Mouse (Mus musculus): ENCODE measurements around the gene Krt87.

- TF ChIP-seq POLR2A (IDR thresholded peaks at IDR 0.05; ENCODE audit: borderline replicate concordance, control insufficient read depth, low read depth, low read length), result no peak
- peak; percentile 49 for TF ChIP-seq CTCF (IDR thresholded peaks at IDR 0.05; ENCODE audit: control insufficient read depth, insufficient read depth, low read length)
Measured at GRCm38 (mm10) chr15:101388034-101388541, 50.5 kb downstream of the Krt87 start.
